Mouse (Mus musculus): Measurements from ENCODE around the gene Man1a.

Gene Man1a

GRCm38 (mm10) chr10:54076420-54076819 is at the start of gene Man1a:
TSS of gene Man1a (minus strand) at chr10:54076609.
- DNase-seq: no peak

- peak; percentile 5 for DNase-seq
Measured at GRCm38 (mm10) chr10:54121816-54122215, 45.4 kb upstream of the Man1a start.

- DNase-seq: no peak
Measured at GRCm38 (mm10) chr10:54120375-54120774, 44.0 kb upstream of the Man1a start.

GRCm38 (mm10) chr10:54119303-54119702 is 42.9 kb upstream of the Man1a start:
- peak; percentile 5 for DNase-seq

GRCm38 (mm10) chr10:54118223-54118912 is 42.0 kb upstream of the Man1a start:
- no peak for DNase-seq

- DNase-seq: peak; percentile 77
Measured at GRCm38 (mm10) chr10:54117763-54118162, 41.4 kb upstream of the Man1a start.

GRCm38 (mm10) chr10:54103671-54104070 is 27.3 kb upstream of the Man1a start:
- DNase-seq: no peak

- DNase-seq: no peak
Measured at GRCm38 (mm10) chr10:54092081-54092480, 15.7 kb upstream of the Man1a start.

- no peak for DNase-seq
Measured at GRCm38 (mm10) chr10:54089923-54090322, 13.5 kb upstream of the Man1a start.

- no peak for DNase-seq
Measured at GRCm38 (mm10) chr10:54087346-54087745, 10.9 kb upstream of the Man1a start.

GRCm38 (mm10) chr10:54085073-54085472 is 8.7 kb upstream of the Man1a start:
- DNase-seq: no peak

- no peak for DNase-seq
Measured at GRCm38 (mm10) chr10:54077005-54077404, 596 bp upstream of the Man1a start.

- peak; percentile 88 for DNase-seq
Measured at GRCm38 (mm10) chr10:54075441-54076010, 883 bp downstream of the Man1a start.

GRCm38 (mm10) chr10:54074609-54075421 is 1.6 kb downstream of the Man1a start:
- DNase-seq: no peak

- no peak for DNase-seq
Measured at GRCm38 (mm10) chr10:54074247-54074608, 2.2 kb downstream of the Man1a start.

GRCm38 (mm10) chr10:54073641-54074203 is 2.7 kb downstream of the Man1a start:
- no peak for DNase-seq

- no peak for DNase-seq
Measured at GRCm38 (mm10) chr10:54072336-54072735, 4.1 kb downstream of the Man1a start.

GRCm38 (mm10) chr10:54070496-54070895 is 5.9 kb downstream of the Man1a start:
- no peak for DNase-seq

- DNase-seq: no peak
Measured at GRCm38 (mm10) chr10:54069412-54069811, 7.0 kb downstream of the Man1a start.

- no peak for DNase-seq
Measured at GRCm38 (mm10) chr10:54066683-54067082, 9.7 kb downstream of the Man1a start.

GRCm38 (mm10) chr10:54063551-54064260 is 12.7 kb downstream of the Man1a start:
- DNase-seq: no peak

GRCm38 (mm10) chr10:54062835-54063234 is 13.6 kb downstream of the Man1a start:
- DNase-seq: no peak

- no peak for DNase-seq
Measured at GRCm38 (mm10) chr10:54061159-54061558, 15.2 kb downstream of the Man1a start.

All from layer of hippocampus, adult 9-11 months (tissue).